Mouse (Mus musculus): Measurements from ENCODE around the gene Rgl1. TPM values are rescaled to one million over a fixed set of nuclear protein-coding genes. Genes with fewer than 3 reads are reported as not detected.

Gene Rgl1
- polyA plus RNA-seq, 1 experiment from 2014 or later: 13.9 TPM

DNA sequence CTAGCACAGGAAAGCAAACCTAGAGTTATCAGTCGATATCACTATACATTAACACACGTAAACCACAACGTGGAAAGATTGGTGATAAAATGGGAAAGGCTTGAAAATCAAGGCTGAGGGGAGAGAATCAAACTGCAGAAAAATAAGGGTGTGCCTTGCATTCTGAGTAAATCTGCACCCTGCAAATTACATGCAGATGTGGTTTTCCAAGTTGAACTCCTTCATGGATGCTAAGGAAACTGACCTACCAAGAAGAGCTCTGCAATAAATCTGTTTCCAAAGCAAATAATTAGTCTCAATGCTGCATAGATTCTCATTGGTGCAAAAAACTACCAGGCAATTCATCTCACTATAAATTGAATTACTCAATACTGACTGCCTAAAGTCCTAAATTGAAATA, 178.7 kb downstream of the Rgl1 start:
- Histone ChIP-seq H3K4me3 (ENCODE audit: low read depth, low read length) (no peak overlapping the region), H3K4me1 (ENCODE audit: control insufficient read depth, insufficient read depth, low read length) (0 out of 2 replicates have a peak, but pooled peaks cover 9% of the 10 kb centered on the region), H3K27me3 (ENCODE audit: control insufficient read depth, insufficient read depth, low read depth, low read length) (no peaks in the 10 kb centered on the region), H3K9ac (ENCODE audit: low read depth, low read length) (no peak overlapping the region), H3K9me3 (replicated peaks; ENCODE audit: control insufficient read depth, low read length, poor library complexity, severe bottlenecking) (no peaks in the 10 kb centered on the region), H3K4me2 (ENCODE audit: low read length) (no peak overlapping the region), H3K36me3 (ENCODE audit: control insufficient read depth, insufficient read depth, low read length) (no peaks in the 10 kb centered on the region), H3K27ac (ENCODE audit: low read length) (no peak overlapping the region)
- ATAC-seq: no peak
- WGBS: 92% methylated on average over 3 of the region's 3 CpGs

DNA sequence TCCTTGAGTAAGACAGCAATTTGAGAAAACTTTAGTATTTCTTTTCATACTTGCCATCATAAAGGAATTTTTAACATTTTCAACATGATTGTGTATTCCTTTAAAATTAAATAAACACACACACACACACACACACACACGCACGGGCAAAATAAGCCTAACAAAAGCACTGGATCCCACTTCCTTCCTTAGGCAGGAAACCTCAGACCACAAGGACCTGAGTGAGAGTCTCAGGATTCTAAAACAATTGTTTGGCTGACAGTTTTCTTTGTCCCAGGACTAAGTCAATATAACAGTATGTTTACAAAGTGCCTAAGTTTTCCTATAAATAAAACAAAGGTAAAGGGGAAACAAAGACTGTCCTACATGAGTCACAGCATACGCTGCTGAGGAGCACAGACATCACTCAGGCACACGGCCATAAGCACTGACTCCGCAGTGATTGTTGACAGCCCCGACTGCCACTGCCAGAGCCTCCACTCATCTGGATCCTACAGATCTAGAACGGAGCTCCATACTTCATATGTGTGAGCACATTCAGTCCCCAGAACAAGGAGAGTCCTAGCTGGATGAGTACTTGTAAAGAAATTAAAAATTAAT, 180.7 kb downstream of the Rgl1 start:
- Histone ChIP-seq H3K9ac (ENCODE audit: low read depth, low read length) (no peak overlapping the region), H3K27me3 (ENCODE audit: control insufficient read depth, insufficient read depth, low read depth, low read length) (no peaks in the 10 kb centered on the region), H3K27ac (ENCODE audit: low read length) (no peak overlapping the region), H3K9me3 (replicated peaks; ENCODE audit: control insufficient read depth, low read length, poor library complexity, severe bottlenecking) (no peaks in the 10 kb centered on the region), H3K4me1 (ENCODE audit: control insufficient read depth, insufficient read depth, low read length) (0 out of 2 replicates have a peak, but pooled peaks cover 9% of the 10 kb centered on the region), H3K36me3 (ENCODE audit: control insufficient read depth, insufficient read depth, low read length) (no peaks in the 10 kb centered on the region), H3K4me3 (ENCODE audit: low read depth, low read length) (no peak overlapping the region), H3K4me2 (ENCODE audit: low read length) (no peak overlapping the region)
- no peak for ATAC-seq
- 86% methylated on average over 7 of the region's 7 CpGs for WGBS

GRCm38 (mm10) chr1:152584933-152585332, 181.2 kb downstream of the Rgl1 start:
- no peak overlapping the region for H3K9ac ChIP-seq (ENCODE audit: low read depth, low read length)

GRCm38 (mm10) chr1:152581127-152581905, 184.8 kb downstream of the Rgl1 start:
- 82% methylated on average over 13 of the region's 13 CpGs for WGBS
- Histone ChIP-seq H3K9me3 (replicated peaks; ENCODE audit: control insufficient read depth, low read length, poor library complexity, severe bottlenecking) (no peaks in the 10 kb centered on the region), H3K9ac (ENCODE audit: low read depth, low read length) (no peak overlapping the region), H3K4me1 (ENCODE audit: control insufficient read depth, insufficient read depth, low read length) (peaks cover 7% of the 10 kb centered on the region; the same call in 1 of the 2 replicates), H3K4me2 (ENCODE audit: low read length) (no peak overlapping the region), H3K4me3 (ENCODE audit: low read depth, low read length) (no peak overlapping the region), H3K27me3 (ENCODE audit: control insufficient read depth, insufficient read depth, low read depth, low read length) (peaks cover 3% of the 10 kb centered on the region; the same call in 1 of the 2 replicates), H3K27ac (ENCODE audit: low read length) (no peak overlapping the region), H3K36me3 (ENCODE audit: control insufficient read depth, insufficient read depth, low read length) (no peaks in the 10 kb centered on the region)
- ATAC-seq: no peak

More at GRCm38 (mm10) chr1:152584933-152585332, 181.2 kb downstream of the Rgl1 start:
- Histone ChIP-seq H3K9me3 (replicated peaks; ENCODE audit: control insufficient read depth, low read length, poor library complexity, severe bottlenecking) (no peaks in the 10 kb centered on the region), H3K27ac (ENCODE audit: low read length) (no peak overlapping the region), H3K27me3 (ENCODE audit: control insufficient read depth, insufficient read depth, low read depth, low read length) (0 out of 2 replicates have a peak, but pooled peaks cover under 1% of the 10 kb centered on the region), H3K4me1 (ENCODE audit: control insufficient read depth, insufficient read depth, low read length) (0 out of 2 replicates have a peak, but pooled peaks cover 9% of the 10 kb centered on the region), H3K4me2 (ENCODE audit: low read length) (no peak overlapping the region), H3K36me3 (ENCODE audit: control insufficient read depth, insufficient read depth, low read length) (no peaks in the 10 kb centered on the region), H3K4me3 (ENCODE audit: low read depth, low read length) (no peak overlapping the region)
- 75% methylated on average over 8 of the region's 8 CpGs for WGBS
- ATAC-seq: no peak

DNA sequence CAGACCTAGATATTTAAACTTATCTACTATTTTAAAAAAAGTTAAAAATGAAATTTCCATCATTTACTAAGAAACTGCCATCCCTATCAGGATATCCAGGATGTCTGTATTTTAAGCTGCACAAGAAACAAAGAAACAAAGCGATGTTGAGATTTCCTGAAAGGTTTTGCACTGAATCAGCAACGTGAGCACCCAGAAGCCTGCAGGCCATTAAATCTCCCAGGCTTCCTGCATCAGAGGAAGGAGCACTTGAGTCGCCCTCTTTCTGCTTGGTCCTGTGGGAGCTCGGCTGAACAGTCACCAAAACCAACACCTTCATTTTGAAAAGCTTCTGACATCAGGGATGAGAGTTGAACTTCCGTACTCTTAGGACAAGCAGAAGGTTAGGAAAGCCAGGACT, 187.2 kb downstream of the Rgl1 start:
- H3K36me3 ChIP-seq (ENCODE audit: control insufficient read depth, insufficient read depth, low read length): no peaks in the 10 kb centered on the region
- peaks cover 9% of the 10 kb centered on the region; the same call in 1 of the 2 replicates for H3K4me1 ChIP-seq (ENCODE audit: control insufficient read depth, insufficient read depth, low read length)
- H3K4me3 ChIP-seq (ENCODE audit: low read depth, low read length): no peak overlapping the region
- no peak overlapping the region for H3K4me2 ChIP-seq (ENCODE audit: low read length)
- no peak overlapping the region for H3K27ac ChIP-seq (ENCODE audit: low read length)
- no peak for ATAC-seq
- 71% methylated on average over 5 of the region's 5 CpGs for WGBS
- H3K9ac ChIP-seq (ENCODE audit: low read depth, low read length): no peak overlapping the region
- peaks cover 3% of the 10 kb centered on the region; the same call in 1 of the 2 replicates for H3K27me3 ChIP-seq (ENCODE audit: control insufficient read depth, insufficient read depth, low read depth, low read length)
- no peaks in the 10 kb centered on the region for H3K9me3 ChIP-seq (replicated peaks; ENCODE audit: control insufficient read depth, low read length, poor library complexity, severe bottlenecking)

DNA sequence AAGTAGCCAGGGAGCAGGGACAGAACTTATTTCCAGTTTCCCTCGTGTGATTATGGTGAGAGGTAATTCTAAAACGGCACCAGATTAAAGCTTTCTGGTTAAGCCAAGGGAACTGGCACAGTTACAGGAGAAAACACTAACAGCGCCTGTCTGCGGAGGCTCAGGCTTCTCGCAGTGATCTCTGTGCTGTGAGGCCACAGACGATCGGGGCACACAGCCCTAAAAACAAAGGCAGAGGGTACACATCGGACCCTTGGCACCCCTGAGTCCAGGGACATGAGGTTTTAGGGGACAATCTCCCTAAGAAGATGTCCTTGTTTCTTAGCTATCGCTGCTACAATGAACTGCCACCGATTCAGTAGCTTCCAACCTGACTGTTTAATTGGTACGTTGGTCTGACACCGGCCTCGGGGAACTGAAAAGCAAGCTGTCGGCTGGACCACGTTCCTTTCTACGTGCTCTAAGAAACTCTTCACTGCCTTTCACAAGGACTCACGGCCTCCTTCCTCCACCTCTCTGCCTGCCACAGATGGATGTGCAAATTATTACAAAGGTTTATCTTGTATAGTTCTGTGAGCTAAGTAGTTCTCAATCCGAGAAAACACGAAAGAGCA, 187.9 kb downstream of the Rgl1 start:
- peak overlapping the region; percentile 33 for H3K4me2 ChIP-seq (ENCODE audit: low read length)
- ATAC-seq: no peak
- H3K27me3 ChIP-seq (ENCODE audit: control insufficient read depth, insufficient read depth, low read depth, low read length): peaks cover 3% of the 10 kb centered on the region; the same call in 1 of the 2 replicates
- H3K4me3 ChIP-seq (ENCODE audit: low read depth, low read length): peak overlapping the region; percentile 7; the same call in 1 of the 2 replicates
- 22% methylated on average over 19 of the region's 19 CpGs for WGBS
- H3K9ac ChIP-seq (ENCODE audit: low read depth, low read length): peak overlapping the region; percentile 38; the same call in 1 of the 2 replicates
- H3K9me3 ChIP-seq (replicated peaks; ENCODE audit: control insufficient read depth, low read length, poor library complexity, severe bottlenecking): no peaks in the 10 kb centered on the region
- no peak overlapping the region for H3K27ac ChIP-seq (ENCODE audit: low read length)
- peaks cover 16% of the 10 kb centered on the region for H3K4me1 ChIP-seq (ENCODE audit: control insufficient read depth, insufficient read depth, low read length)
- no peaks in the 10 kb centered on the region for H3K36me3 ChIP-seq (ENCODE audit: control insufficient read depth, insufficient read depth, low read length)

DNA sequence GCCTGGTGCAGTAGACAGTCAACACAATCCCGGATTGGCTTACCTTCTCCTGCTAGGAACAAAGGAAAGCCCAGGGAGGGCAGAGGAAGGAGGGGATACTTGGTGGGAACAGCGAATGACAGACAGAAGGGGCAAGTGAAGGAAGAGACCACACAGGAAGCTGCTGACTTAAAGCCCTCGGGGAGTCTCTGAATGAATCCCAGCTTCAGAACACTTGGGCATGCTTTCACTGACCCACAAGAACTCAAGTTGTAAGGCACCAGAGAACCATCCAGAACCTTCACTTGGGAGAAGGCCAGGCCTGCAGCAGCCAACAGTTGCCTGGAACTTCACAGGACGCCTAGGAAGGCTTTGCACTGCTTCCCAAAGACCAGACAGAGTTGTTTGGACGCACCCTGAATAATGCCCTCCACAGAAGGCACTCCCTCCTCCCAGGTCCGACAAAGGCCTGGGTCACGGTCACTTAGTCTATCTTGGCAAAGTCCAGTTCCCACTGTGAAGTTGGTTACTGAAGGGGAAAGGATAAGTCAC, 189.5 kb downstream of the Rgl1 start:
- H3K4me1 ChIP-seq (ENCODE audit: control insufficient read depth, insufficient read depth, low read length): peaks cover 19% of the 10 kb centered on the region
- H3K4me3 ChIP-seq (ENCODE audit: low read depth, low read length): no peak overlapping the region
- WGBS: 16% methylated on average over 7 of the region's 7 CpGs
- no peak overlapping the region for H3K4me2 ChIP-seq (ENCODE audit: low read length)
- no peaks in the 10 kb centered on the region for H3K36me3 ChIP-seq (ENCODE audit: control insufficient read depth, insufficient read depth, low read length)
- H3K9me3 ChIP-seq (replicated peaks; ENCODE audit: control insufficient read depth, low read length, poor library complexity, severe bottlenecking): no peaks in the 10 kb centered on the region
- no peak for ATAC-seq
- H3K9ac ChIP-seq (ENCODE audit: low read depth, low read length): no peak overlapping the region
- H3K27me3 ChIP-seq (ENCODE audit: control insufficient read depth, insufficient read depth, low read depth, low read length): peaks cover 3% of the 10 kb centered on the region; the same call in 1 of the 2 replicates
- 0 out of 2 replicates have a peak overlapping the region, but pooled peaks have one; percentile 17 for H3K27ac ChIP-seq (ENCODE audit: low read length)

DNA sequence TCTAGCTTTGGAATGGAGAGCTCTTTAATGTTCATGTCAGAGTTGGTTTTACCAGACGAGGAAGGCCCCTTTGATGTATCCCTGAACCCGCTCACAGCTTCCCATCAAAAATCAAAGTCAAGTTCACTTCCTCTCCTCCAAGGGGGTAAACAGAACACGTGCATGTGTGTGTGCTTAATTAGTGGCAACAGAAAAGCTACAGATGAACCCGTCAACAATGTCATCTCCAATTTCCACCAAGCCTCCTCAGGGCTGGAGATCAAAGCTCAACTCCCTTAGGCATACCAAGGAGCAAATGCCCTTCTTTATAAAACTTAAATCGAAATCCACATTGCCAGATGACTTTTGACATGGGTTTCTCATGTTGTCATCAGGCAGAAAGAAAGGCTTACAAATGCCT, 191.1 kb downstream of the Rgl1 start:
- Histone ChIP-seq H3K9me3 (replicated peaks; ENCODE audit: control insufficient read depth, low read length, poor library complexity, severe bottlenecking) (no peaks in the 10 kb centered on the region), H3K27me3 (ENCODE audit: control insufficient read depth, insufficient read depth, low read depth, low read length) (peaks cover 3% of the 10 kb centered on the region; the same call in 1 of the 2 replicates), H3K27ac (ENCODE audit: low read length) (no peak overlapping the region), H3K9ac (ENCODE audit: low read depth, low read length) (no peak overlapping the region), H3K4me2 (ENCODE audit: low read length) (no peak overlapping the region), H3K4me1 (ENCODE audit: control insufficient read depth, insufficient read depth, low read length) (peaks cover 19% of the 10 kb centered on the region), H3K36me3 (ENCODE audit: control insufficient read depth, insufficient read depth, low read length) (no peaks in the 10 kb centered on the region), H3K4me3 (ENCODE audit: low read depth, low read length) (no peak overlapping the region)
- WGBS: 50% methylated on average over 5 of the region's 5 CpGs
- no peak for ATAC-seq

Measured in midbrain, embryonic 16.5 days (tissue).